Mouse (Mus musculus): ENCODE data around the gene Pdzk1. TPM values are rescaled to one million over a fixed set of nuclear protein-coding genes. Genes with fewer than 3 reads are reported as not detected.

The Pdzk1 gene
- polyA plus RNA-seq, 1 experiment from 2014 or later: not detected

Other genes with a start within 250 kb of the Pdzk1 start
- gene Polr3gl, start 235.1 kb upstream of the Pdzk1 start, polyA plus RNA-seq (2014; fragmentation: Nextera tagmentation; extraction: Ambion mirVana): 25.5 and 28.7 TPM in 2 replicates
- 8.4 and 8.5 TPM in 2 replicates for gene Ankrd34a, start 232.6 kb upstream of the Pdzk1 start, polyA plus RNA-seq (2014; fragmentation: Nextera tagmentation; extraction: Ambion mirVana)
- 5.6 and 6.7 TPM in 2 replicates for gene Lix1l, start 228.1 kb upstream of the Pdzk1 start, polyA plus RNA-seq (2014; fragmentation: Nextera tagmentation; extraction: Ambion mirVana)
- gene Rbm8a, start 199.4 kb upstream of the Pdzk1 start, polyA plus RNA-seq (2014; fragmentation: Nextera tagmentation; extraction: Ambion mirVana): 90.0 and 91.7 TPM in 2 replicates
- gene Pex11b, start 193.9 kb upstream of the Pdzk1 start, polyA plus RNA-seq (2014; fragmentation: Nextera tagmentation; extraction: Ambion mirVana): 40.5 and 43.4 TPM in 2 replicates
- gene Gm42957, start 193.8 kb upstream of the Pdzk1 start, polyA plus RNA-seq (2014; fragmentation: Nextera tagmentation; extraction: Ambion mirVana): 0.07 and 0.20 TPM in 2 replicates
- gene Itga10, start 183.7 kb upstream of the Pdzk1 start, polyA plus RNA-seq (2014; fragmentation: Nextera tagmentation; extraction: Ambion mirVana): 1.3 TPM in 2 replicates
- gene Ankrd35, start 159.2 kb upstream of the Pdzk1 start, polyA plus RNA-seq (2014; fragmentation: Nextera tagmentation; extraction: Ambion mirVana): 0.09 and 0.23 TPM in 2 replicates
- 26.8 and 30.6 TPM in 2 replicates for gene Pias3, start 132.9 kb upstream of the Pdzk1 start, polyA plus RNA-seq (2014; fragmentation: Nextera tagmentation; extraction: Ambion mirVana)
- 8.0 and 8.8 TPM in 2 replicates for gene Nudt17, start 120.7 kb upstream of the Pdzk1 start, polyA plus RNA-seq (2014; fragmentation: Nextera tagmentation; extraction: Ambion mirVana)
- gene Polr3c, start 101.7 kb upstream of the Pdzk1 start, polyA plus RNA-seq (2014; fragmentation: Nextera tagmentation; extraction: Ambion mirVana): 27.0 and 27.1 TPM in 2 replicates
- gene Rnf115, start 101.6 kb upstream of the Pdzk1 start, polyA plus RNA-seq (2014; fragmentation: Nextera tagmentation; extraction: Ambion mirVana): 41.2 and 42.0 TPM in 2 replicates
- gene Cd160, start 67 bp downstream of the Pdzk1 start, polyA plus RNA-seq (2014; fragmentation: Nextera tagmentation; extraction: Ambion mirVana): not detected in 2 replicates
- 40.1 and 43.4 TPM in 2 replicates for gene Gja5, start 75.4 kb downstream of the Pdzk1 start, polyA plus RNA-seq (2014; fragmentation: Nextera tagmentation; extraction: Ambion mirVana)
- gene Gpr89, start 76.1 kb downstream of the Pdzk1 start, polyA plus RNA-seq (2014; fragmentation: Nextera tagmentation; extraction: Ambion mirVana): 28.6 and 29.8 TPM in 2 replicates
- 0.03 TPM in 1 of 2 replicates, not detected in the other for gene Gja8, start 96.7 kb downstream of the Pdzk1 start, polyA plus RNA-seq (2014; fragmentation: Nextera tagmentation; extraction: Ambion mirVana)

All from heart, embryonic 14.5 days (tissue).